Mouse (Mus musculus): ENCODE measurements around the gene Grk2. TPM values are rescaled to one million over a fixed set of nuclear protein-coding genes. Genes with fewer than 3 reads are reported as not detected.

The Grk2 gene
- total and polyA plus RNA-seq, 2 experiments = 11.3 to 30.3 TPM

DNA sequence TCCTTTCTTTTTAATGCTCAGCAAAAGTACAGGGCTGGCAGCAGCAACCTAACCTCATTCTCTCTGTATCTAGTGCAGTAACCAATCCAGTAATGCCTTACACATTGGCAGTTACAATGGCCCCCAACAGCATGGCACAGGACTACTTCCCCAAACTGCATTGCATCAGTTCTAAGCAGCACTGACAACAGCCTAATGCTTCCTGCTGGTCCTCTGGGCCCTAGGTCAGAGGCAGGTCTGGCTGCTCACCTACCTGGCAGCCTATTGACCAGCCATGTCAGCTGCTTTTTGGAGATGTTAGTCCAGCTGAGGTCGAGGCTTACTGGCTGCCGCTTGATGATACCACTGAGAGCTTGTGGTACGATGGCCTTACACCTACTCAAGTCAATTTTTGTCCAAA is 16.1 kb upstream of the Grk2 start:
- Histone ChIP-seq H3K36me3 (ENCODE audit: control insufficient read depth, insufficient read depth, low read length) (peaks cover 79% of the 10 kb centered on the region), H3K4me3 (ENCODE audit: insufficient read depth, low read depth, low read length) (no peak overlapping the region), H3K27me3 (ENCODE audit: control insufficient read depth, insufficient read depth, low read length) (no peaks in the 10 kb centered on the region), H3K4me1 (ENCODE audit: control insufficient read depth, insufficient read depth, low read length) (peaks cover 13% of the 10 kb centered on the region), H3K9ac (ENCODE audit: low read depth, low read length) (no peak overlapping the region), H3K27ac (replicated peaks; ENCODE audit: insufficient read depth, low read depth, low read length) (no peak overlapping the region), H3K79me2 (ENCODE audit: control insufficient read depth, insufficient read depth, low read length) (no peaks in the 10 kb centered on the region; the same call in 1 of the 2 replicates)
- 34% methylated on average over 3 of the region's 3 CpGs for WGBS
- DNase-seq (ENCODE audit: extremely low read depth, low read depth, low spot score) = peak; percentile 66
- no peak for TF ChIP-seq CTCF (IDR thresholded peaks at IDR 0.05; ENCODE audit: low read depth, low read length)
- TF ChIP-seq POLR2A (IDR thresholded peaks at IDR 0.05; ENCODE audit: extremely low read depth, insufficient read depth, low read length) = no peak

DNA sequence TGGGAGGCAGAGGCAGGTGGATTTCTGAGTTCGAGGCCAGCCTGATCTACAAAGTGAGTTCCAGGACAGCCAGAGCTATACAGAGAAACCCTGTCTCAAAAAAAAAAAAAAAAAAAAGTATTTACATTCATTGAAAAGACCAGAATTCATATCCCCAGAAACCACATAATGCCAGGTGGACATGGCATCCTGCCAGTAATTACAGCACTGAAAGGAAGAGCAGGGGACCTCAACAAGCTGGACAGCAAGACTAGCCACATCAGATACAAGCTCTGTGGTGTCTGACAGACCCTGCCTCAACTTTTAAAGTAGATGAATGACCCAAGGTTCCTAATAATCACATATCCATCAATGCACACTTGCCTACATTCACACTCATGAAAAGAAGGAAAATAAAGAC is 15.6 kb upstream of the Grk2 start:
- Histone ChIP-seq H3K27ac (replicated peaks; ENCODE audit: insufficient read depth, low read depth, low read length) (no peak overlapping the region), H3K36me3 (ENCODE audit: control insufficient read depth, insufficient read depth, low read length) (peaks cover 74% of the 10 kb centered on the region)
- WGBS = 92% methylated on average over 1 of the region's 1 CpGs

DNA sequence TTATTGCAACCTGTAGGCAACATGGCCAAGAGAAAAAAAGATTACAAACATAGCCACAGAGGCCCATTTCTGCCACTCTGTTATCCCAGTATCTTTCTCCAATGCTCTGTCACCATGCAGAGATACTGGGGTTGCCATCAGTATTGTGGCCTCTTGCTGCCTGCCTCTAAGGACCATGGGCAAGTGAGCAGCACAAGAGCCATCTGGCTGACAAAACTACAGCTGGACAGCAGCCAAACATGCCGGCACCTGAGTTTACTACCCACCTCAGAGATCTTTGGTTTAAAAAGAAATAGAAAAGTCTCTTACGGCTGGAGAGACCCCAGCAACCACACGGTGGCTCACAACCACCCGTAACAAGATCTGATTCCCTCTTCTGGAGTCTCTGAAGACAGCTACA is 13.2 kb upstream of the Grk2 start:
- no peak for TF ChIP-seq POLR2A (IDR thresholded peaks at IDR 0.05; ENCODE audit: extremely low read depth, insufficient read depth, low read length)
- TF ChIP-seq CTCF (IDR thresholded peaks at IDR 0.05; ENCODE audit: low read depth, low read length) = no peak
- Histone ChIP-seq H3K9ac (ENCODE audit: low read depth, low read length) (no peak overlapping the region), H3K36me3 (ENCODE audit: control insufficient read depth, insufficient read depth, low read length) (peaks cover 59% of the 10 kb centered on the region), H3K4me3 (ENCODE audit: insufficient read depth, low read depth, low read length) (no peak overlapping the region), H3K27me3 (ENCODE audit: control insufficient read depth, insufficient read depth, low read length) (no peaks in the 10 kb centered on the region), H3K27ac (replicated peaks; ENCODE audit: insufficient read depth, low read depth, low read length) (no peak overlapping the region), H3K4me1 (ENCODE audit: control insufficient read depth, insufficient read depth, low read length) (peaks cover 15% of the 10 kb centered on the region), H3K79me2 (ENCODE audit: control insufficient read depth, insufficient read depth, low read length) (no peaks in the 10 kb centered on the region)
- WGBS = 76% methylated on average over 4 of the region's 4 CpGs
- DNase-seq (ENCODE audit: extremely low read depth, low read depth, low spot score) = no peak

More for the DNA sequence above, 15.6 kb upstream of the Grk2 start:
- peaks cover 12% of the 10 kb centered on the region for H3K4me1 ChIP-seq (ENCODE audit: control insufficient read depth, insufficient read depth, low read length)
- H3K79me2 ChIP-seq (ENCODE audit: control insufficient read depth, insufficient read depth, low read length) = no peaks in the 10 kb centered on the region; the same call in 1 of the 2 replicates
- H3K9ac ChIP-seq (ENCODE audit: low read depth, low read length) = no peak overlapping the region
- DNase-seq (ENCODE audit: extremely low read depth, low read depth, low spot score) = no peak
- TF ChIP-seq POLR2A (IDR thresholded peaks at IDR 0.05; ENCODE audit: extremely low read depth, insufficient read depth, low read length) (no peak), CTCF (IDR thresholded peaks at IDR 0.05; ENCODE audit: low read depth, low read length) (no peak)
- H3K27me3 ChIP-seq (ENCODE audit: control insufficient read depth, insufficient read depth, low read length) = no peaks in the 10 kb centered on the region
- H3K4me3 ChIP-seq (ENCODE audit: insufficient read depth, low read depth, low read length) = no peak overlapping the region

DNA sequence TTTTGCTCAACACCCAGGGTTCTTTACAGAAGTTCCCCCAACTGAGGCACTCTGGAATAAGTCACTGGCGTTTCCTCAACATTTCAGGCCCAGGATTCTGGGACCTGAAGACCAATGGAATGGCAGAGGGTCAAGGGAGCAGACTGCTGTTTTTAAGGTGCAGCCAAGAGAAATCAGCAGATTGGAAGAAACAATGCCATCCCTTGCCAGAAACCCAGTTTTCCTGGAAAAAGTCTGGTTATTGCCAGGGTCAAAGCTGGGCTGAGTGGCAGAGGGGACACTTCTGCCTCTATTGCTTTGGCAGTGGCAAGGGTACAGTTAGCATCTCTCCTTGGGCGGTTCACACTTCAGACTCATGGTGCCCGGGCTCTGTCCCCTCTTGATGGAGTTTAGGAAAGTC is 11.2 kb upstream of the Grk2 start:
- H3K79me2 ChIP-seq (ENCODE audit: control insufficient read depth, insufficient read depth, low read length) = no peaks in the 10 kb centered on the region

DNA sequence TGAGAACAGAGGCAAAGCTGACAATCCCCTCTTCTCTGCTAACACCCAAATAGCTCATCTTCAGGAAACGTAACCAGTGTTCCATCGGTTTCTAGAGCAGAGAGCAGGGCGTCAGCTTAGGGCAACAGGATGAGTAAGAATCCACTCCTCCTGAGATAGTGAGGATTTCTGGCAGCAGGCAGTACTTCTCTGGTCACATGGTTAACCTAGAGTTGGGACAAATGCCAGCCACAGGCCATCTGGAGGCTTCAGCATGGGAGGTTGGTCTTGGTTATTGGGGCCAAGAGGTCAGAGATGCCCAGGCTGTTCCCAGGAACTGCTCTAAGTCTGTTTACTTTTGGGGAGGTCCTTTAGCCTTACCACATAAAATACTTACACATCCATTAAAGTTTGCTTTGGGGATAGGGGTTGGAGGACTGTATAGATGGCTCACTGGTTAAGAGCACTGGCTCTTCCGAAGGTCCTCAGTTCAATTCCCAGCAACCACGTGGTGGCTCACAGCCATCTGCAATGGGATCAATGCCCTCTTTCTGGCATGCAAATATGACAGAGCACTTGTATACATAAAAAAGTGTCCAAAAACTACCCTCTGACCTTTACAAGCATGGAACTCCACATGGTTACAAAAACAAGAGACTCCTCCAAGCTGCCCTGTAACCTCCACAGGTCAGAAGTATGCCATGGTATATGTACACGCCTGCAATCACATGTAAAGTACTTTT is 9.4 kb upstream of the Grk2 start:
- H3K4me1 ChIP-seq (ENCODE audit: control insufficient read depth, insufficient read depth, low read length) = peaks cover 15% of the 10 kb centered on the region
- WGBS = 12% methylated on average over 6 of the region's 6 CpGs
- H3K27me3 ChIP-seq (ENCODE audit: control insufficient read depth, insufficient read depth, low read length) = no peaks in the 10 kb centered on the region
- H3K79me2 ChIP-seq (ENCODE audit: control insufficient read depth, insufficient read depth, low read length) = no peaks in the 10 kb centered on the region
- no peak for TF ChIP-seq POLR2A (IDR thresholded peaks at IDR 0.05; ENCODE audit: extremely low read depth, insufficient read depth, low read length)
- TF ChIP-seq CTCF (IDR thresholded peaks at IDR 0.05; ENCODE audit: low read depth, low read length) = no peak
- no peak overlapping the region for H3K9ac ChIP-seq (ENCODE audit: low read depth, low read length)
- H3K36me3 ChIP-seq (ENCODE audit: control insufficient read depth, insufficient read depth, low read length) = peaks cover 25% of the 10 kb centered on the region
- H3K27ac ChIP-seq (replicated peaks; ENCODE audit: insufficient read depth, low read depth, low read length) = peak overlapping the region; percentile 28; the same call in 1 of the 2 replicates
- DNase-seq (ENCODE audit: extremely low read depth, low read depth, low spot score) = peak; percentile 87
- H3K4me3 ChIP-seq (ENCODE audit: insufficient read depth, low read depth, low read length) = no peak overlapping the region

More for the DNA sequence above, 11.2 kb upstream of the Grk2 start:
- no peak for TF ChIP-seq POLR2A (IDR thresholded peaks at IDR 0.05; ENCODE audit: extremely low read depth, insufficient read depth, low read length)
- no peak for TF ChIP-seq CTCF (IDR thresholded peaks at IDR 0.05; ENCODE audit: low read depth, low read length)
- Histone ChIP-seq H3K9ac (ENCODE audit: low read depth, low read length) (no peak overlapping the region), H3K27me3 (ENCODE audit: control insufficient read depth, insufficient read depth, low read length) (no peaks in the 10 kb centered on the region), H3K27ac (replicated peaks; ENCODE audit: insufficient read depth, low read depth, low read length) (no peak overlapping the region), H3K4me3 (ENCODE audit: insufficient read depth, low read depth, low read length) (no peak overlapping the region), H3K4me1 (ENCODE audit: control insufficient read depth, insufficient read depth, low read length) (peaks cover 15% of the 10 kb centered on the region), H3K36me3 (ENCODE audit: control insufficient read depth, insufficient read depth, low read length) (peaks cover 41% of the 10 kb centered on the region)
- peak; percentile 59 for DNase-seq (ENCODE audit: extremely low read depth, low read depth, low spot score)
- WGBS = 42% methylated on average over 3 of the region's 3 CpGs

DNA sequence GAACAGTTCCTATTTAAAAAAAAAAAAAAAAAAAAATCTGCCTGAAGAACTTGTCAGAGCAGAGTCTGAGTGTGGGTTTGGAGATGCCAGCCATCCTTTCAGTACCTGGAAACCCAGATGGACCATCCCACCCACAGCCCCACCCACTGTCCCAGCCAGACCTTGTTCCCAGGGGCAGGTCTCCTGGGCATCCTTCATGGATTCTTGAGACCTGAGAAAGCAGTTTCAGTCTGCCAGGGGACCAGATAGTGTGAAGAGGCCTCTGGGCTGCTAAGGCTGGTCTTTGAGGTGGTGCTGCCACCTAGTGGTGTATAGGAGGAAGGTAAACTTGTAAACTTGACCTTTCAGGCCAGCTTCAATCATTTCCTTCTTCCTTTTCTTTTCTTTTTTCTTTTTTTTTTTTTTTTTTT is 3.8 kb upstream of the Grk2 start:
- Histone ChIP-seq H3K27ac (replicated peaks; ENCODE audit: insufficient read depth, low read depth, low read length) (no peak overlapping the region), H3K79me2 (ENCODE audit: control insufficient read depth, insufficient read depth, low read length) (peaks cover 11% of the 10 kb centered on the region), H3K4me1 (ENCODE audit: control insufficient read depth, insufficient read depth, low read length) (peaks cover 4% of the 10 kb centered on the region; the same call in 1 of the 2 replicates), H3K9ac (ENCODE audit: low read depth, low read length) (no peak overlapping the region), H3K4me3 (ENCODE audit: insufficient read depth, low read depth, low read length) (no peak overlapping the region), H3K27me3 (ENCODE audit: control insufficient read depth, insufficient read depth, low read length) (no peaks in the 10 kb centered on the region), H3K36me3 (ENCODE audit: control insufficient read depth, insufficient read depth, low read length) (no peaks in the 10 kb centered on the region)
- DNase-seq (ENCODE audit: extremely low read depth, low read depth, low spot score) = no peak
- TF ChIP-seq POLR2A (IDR thresholded peaks at IDR 0.05; ENCODE audit: extremely low read depth, insufficient read depth, low read length) (no peak), CTCF (IDR thresholded peaks at IDR 0.05; ENCODE audit: low read depth, low read length) (peak; percentile 75)

Measured in liver, adult 2 months (tissue).